In the genomic region with DNA sequence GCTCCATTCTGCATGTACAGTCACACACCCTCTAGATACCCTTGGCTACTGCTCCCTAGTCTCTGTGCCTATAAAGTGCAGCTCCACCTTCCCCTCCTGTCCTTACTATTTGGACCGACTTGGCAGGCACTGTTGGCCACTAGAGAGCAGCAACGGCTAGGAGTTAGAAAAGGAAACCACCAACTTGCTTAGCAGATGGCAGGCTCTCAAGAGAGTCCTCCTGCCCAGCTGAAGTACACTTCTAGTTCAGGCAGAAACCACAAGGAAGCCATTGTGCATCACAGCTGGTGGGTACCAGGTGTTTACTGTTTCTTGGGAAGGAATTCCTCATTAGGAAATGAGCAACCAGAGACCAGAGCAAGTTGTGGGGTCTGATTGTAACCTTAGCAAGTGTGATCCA, we compare ENCODE assay signal across 8 mouse cellular contexts.
DNase-seq lines count a peak whose midpoint lies in the region; ATAC-seq and TF ChIP-seq lines count a peak whose summit lies in the region.

No protein-coding gene starts in this region.

- H3K4me3 ChIP-seq in limb, embryonic 12.5 days (replicated peaks) = no peak overlapping the region
- no peak overlapping the region for H3K4me3 ChIP-seq in myocyte
- H3K4me3 ChIP-seq in stomach, postnatal 0 days (ENCODE audit: low read depth, low read length) = no peak overlapping the region

- H3K36me3 ChIP-seq in limb, embryonic 12.5 days = no peaks in the 10 kb centered on the region
- H3K36me3 ChIP-seq in myocyte (ENCODE audit: control insufficient read depth, insufficient read depth) = no peaks in the 10 kb centered on the region
- H3K36me3 ChIP-seq in stomach, postnatal 0 days (ENCODE audit: control insufficient read depth, insufficient read depth, low read length) = no peaks in the 10 kb centered on the region

- H3K27me3 ChIP-seq in limb, embryonic 12.5 days = peaks cover 16% of the 10 kb centered on the region; the same call in 1 of the 2 replicates
- no peaks in the 10 kb centered on the region for H3K27me3 ChIP-seq in myocyte (ENCODE audit: control insufficient read depth, insufficient read depth, insufficient read length)
- no peaks in the 10 kb centered on the region for H3K27me3 ChIP-seq in stomach, postnatal 0 days (ENCODE audit: control insufficient read depth, insufficient read depth, low read length)

- H3K4me2 ChIP-seq in limb, embryonic 12.5 days = no peak overlapping the region
- no peak overlapping the region for H3K4me2 ChIP-seq in myocyte (ENCODE audit: low read depth)
- no peak overlapping the region for H3K4me2 ChIP-seq in stomach, postnatal 0 days (replicated peaks; ENCODE audit: low read depth)

- H3K9me3 ChIP-seq in limb, embryonic 12.5 days = no peaks in the 10 kb centered on the region
- H3K9me3 ChIP-seq in stomach, postnatal 0 days (ENCODE audit: control insufficient read depth, low read length) = no peaks in the 10 kb centered on the region

- peak; percentile 60 for ATAC-seq in granulocyte monocyte progenitor cell, adult 5-6 weeks (replicated peaks; ENCODE audit: poor library complexity, severe bottlenecking)
- ATAC-seq in limb, embryonic 12.5 days (ENCODE audit: insufficient number of reproducible peaks, insufficient read depth, low FRiP score, low TSS enrichment, low read depth) = peak; percentile 78
- peak; percentile 53; the same call in 1 of the 2 replicates for ATAC-seq in stomach, postnatal 0 days (ENCODE audit: low FRiP score, low TSS enrichment)

- WGBS in limb, embryonic 12.5 days = 3% methylated on average over 2 of the region's 2 CpGs
- 2% methylated on average over 2 of the region's 2 CpGs for WGBS in stomach, postnatal 0 days

- DNase-seq in 3T3-L1 (ENCODE audit: low read depth, low spot score) = peak; percentile 92
- DNase-seq in adrenal gland, adult 2 months = peak; percentile 72
- DNase-seq in embryo, embryonic 11.5 days (ENCODE audit: low read depth, low spot score) = peak; percentile 47
- DNase-seq in kidney, adult 9 months = peak; percentile 80
- peak; percentile 70 for DNase-seq in stomach, postnatal 0 days (ENCODE audit: low spot score)

- H3K4me1 ChIP-seq in limb, embryonic 12.5 days (replicated peaks) = peaks cover 15% of the 10 kb centered on the region
- no peaks in the 10 kb centered on the region for H3K4me1 ChIP-seq in stomach, postnatal 0 days (replicated peaks; ENCODE audit: control insufficient read depth, insufficient read depth)

- no peak for TF ChIP-seq POLR2A in myocyte (IDR thresholded peaks at IDR 0.05; ENCODE audit: insufficient read length, low read depth)

- no peak overlapping the region for H3ac ChIP-seq in myocyte (ENCODE audit: control insufficient read depth, insufficient read length)

- TF ChIP-seq CTCF in stomach, postnatal 0 days (IDR thresholded peaks at IDR 0.05; ENCODE audit: low read depth) = peak; percentile 91

- H3K9ac ChIP-seq in limb, embryonic 12.5 days (replicated peaks) = no peak overlapping the region
- no peak overlapping the region for H3K9ac ChIP-seq in stomach, postnatal 0 days (ENCODE audit: low read length)

- no peak overlapping the region for H3K27ac ChIP-seq in limb, embryonic 12.5 days
- no peak overlapping the region for H3K27ac ChIP-seq in stomach, postnatal 0 days (replicated peaks)

- TF ChIP-seq EP300 in stomach, postnatal 0 days (optimal IDR thresholded peaks at IDR 0.05) = no peak

- H3K79me2 ChIP-seq in myocyte (ENCODE audit: control insufficient read depth, insufficient read depth) = no peaks in the 10 kb centered on the region

TF ChIP-seq in myocyte, 11 proteins besides CTCF, POLR2A, EP300 and RAD21:
- TF ChIP-seq MYOD1 (IDR thresholded peaks at IDR 0.05; ENCODE audit: control insufficient read depth in 1 of 3, insufficient read length in 2 of 3, low read depth in 2 of 3) (peak in 2 of 3 experiments; percentile 17 to 33), TCF3 (IDR thresholded peaks at IDR 0.05; ENCODE audit: insufficient read length, low read depth) (no peak), MYOG (IDR thresholded peaks at IDR 0.05; ENCODE audit: control insufficient read depth in 1 of 3, insufficient read depth in 1 of 3, insufficient read length in 2 of 3, low read depth in 2 of 3) (peak in 2 of 3 experiments; percentile 31 to 39)
TF ChIP-seq in myocyte: peak in this region for 2.
